In genomic region chr14:59201604-59202215, GRCm38 (mm10) we compare ENCODE assay signal across 8 mouse cellular contexts. TPM values are rescaled to one million over a fixed set of nuclear protein-coding genes. Genes with fewer than 3 reads are reported as not detected.
DNase-seq lines count a peak whose midpoint lies in the region; ATAC-seq and TF ChIP-seq lines count a peak whose summit lies in the region.

No protein-coding gene starts in this region.

- H3K9me3 ChIP-seq in lung, embryonic 14.5 days (ENCODE audit: low read depth, low read length): no peaks in the 10 kb centered on the region
- H3K9me3 ChIP-seq in embryonic facial prominence, embryonic 10.5 days: no peaks in the 10 kb centered on the region
- H3K9me3 ChIP-seq in intestine, embryonic 15.5 days: no peaks in the 10 kb centered on the region
- H3K9me3 ChIP-seq in neural tube, embryonic 14.5 days (ENCODE audit: control insufficient read depth, low read length): no peaks in the 10 kb centered on the region

- DNase-seq in lung, embryonic 14.5 days: no peak
- no peak for DNase-seq in lung, postnatal 25 days (ENCODE audit: low spot score)
- DNase-seq in embryonic facial prominence, embryonic 10.5 days (ENCODE audit: low spot score): no peak
- DNase-seq in thymus, postnatal 10 days (ENCODE audit: low spot score in 2 of 2): no peak
- DNase-seq in left cerebral cortex, adult 9 months (ENCODE audit: low spot score in 2 of 2): no peak
- no peak for DNase-seq in left cerebral cortex, postnatal 4 days

- H3K27me3 ChIP-seq in lung, embryonic 14.5 days (ENCODE audit: insufficient read depth, low read length): no peaks in the 10 kb centered on the region
- H3K27me3 ChIP-seq in embryonic facial prominence, embryonic 10.5 days (replicated peaks; ENCODE audit: low read depth, poor library complexity, severe bottlenecking): no peaks in the 10 kb centered on the region
- no peaks in the 10 kb centered on the region for H3K27me3 ChIP-seq in intestine, embryonic 15.5 days (replicated peaks)
- H3K27me3 ChIP-seq in neural tube, embryonic 14.5 days (ENCODE audit: control insufficient read depth, insufficient read depth, low read length): no peaks in the 10 kb centered on the region

- no peaks in the 10 kb centered on the region for H3K36me3 ChIP-seq in lung, embryonic 14.5 days (ENCODE audit: insufficient read depth)
- H3K36me3 ChIP-seq in embryonic facial prominence, embryonic 10.5 days (replicated peaks): no peaks in the 10 kb centered on the region
- no peaks in the 10 kb centered on the region for H3K36me3 ChIP-seq in intestine, embryonic 15.5 days
- no peaks in the 10 kb centered on the region for H3K36me3 ChIP-seq in neural tube, embryonic 14.5 days (ENCODE audit: control insufficient read depth, insufficient read depth, low read length)

- peak overlapping the region; percentile 85 for H3K4me2 ChIP-seq in lung, embryonic 14.5 days
- peak overlapping the region; percentile 83 for H3K4me2 ChIP-seq in intestine, embryonic 15.5 days (replicated peaks)
- peak overlapping the region; percentile 55 for H3K4me2 ChIP-seq in neural tube, embryonic 14.5 days (ENCODE audit: low read depth, low read length)

- no peak for TF ChIP-seq CTCF in lung, embryonic 14.5 days (IDR thresholded peaks at IDR 0.05; ENCODE audit: low read depth)

- intact Hi-C loops in left cerebral cortex, postnatal 4 days (cut with DNase I): no loop called here

- peaks cover 8% of the 10 kb centered on the region; the same call in 1 of the 2 replicates for H3K4me1 ChIP-seq in lung, embryonic 14.5 days (ENCODE audit: insufficient read depth)
- peaks cover 49% of the 10 kb centered on the region for H3K4me1 ChIP-seq in embryonic facial prominence, embryonic 10.5 days
- H3K4me1 ChIP-seq in intestine, embryonic 15.5 days (replicated peaks): 0 out of 2 replicates have a peak, but pooled peaks cover 5% of the 10 kb centered on the region
- peaks cover 37% of the 10 kb centered on the region for H3K4me1 ChIP-seq in neural tube, embryonic 14.5 days (ENCODE audit: control insufficient read depth, insufficient read depth, low read length)

- under 1% methylated on average over 21 of the region's 21 CpGs for WGBS in lung, embryonic 14.5 days
- WGBS in embryonic facial prominence, embryonic 10.5 days: 1% methylated on average over 21 of the region's 21 CpGs
- WGBS in intestine, embryonic 15.5 days: under 1% methylated on average over 21 of the region's 21 CpGs
- under 1% methylated on average over 21 of the region's 21 CpGs for WGBS in neural tube, embryonic 14.5 days

- no peak for ATAC-seq in lung, embryonic 14.5 days (ENCODE audit: insufficient read depth)
- 0 out of 2 replicates have a peak, but pooled peaks have one; percentile 1 for ATAC-seq in intestine, embryonic 15.5 days
- no peak for ATAC-seq in neural tube, embryonic 14.5 days (ENCODE audit: low read depth)

- peak overlapping the region; percentile 97 for H3K9ac ChIP-seq in lung, embryonic 14.5 days
- peak overlapping the region; percentile 94 for H3K9ac ChIP-seq in intestine, embryonic 15.5 days
- H3K9ac ChIP-seq in neural tube, embryonic 14.5 days (replicated peaks; ENCODE audit: low read depth, low read length): peak overlapping the region; percentile 97

- peak overlapping the region; percentile 88 for H3K4me3 ChIP-seq in lung, embryonic 14.5 days (ENCODE audit: low read depth, low read length)
- H3K4me3 ChIP-seq in embryonic facial prominence, embryonic 10.5 days: peak overlapping the region; percentile 92
- H3K4me3 ChIP-seq in intestine, embryonic 15.5 days (replicated peaks): peak overlapping the region; percentile 95
- H3K4me3 ChIP-seq in neural tube, embryonic 14.5 days (ENCODE audit: low read depth, low read length): peak overlapping the region; percentile 92

- peak overlapping the region; percentile 97 for H3K27ac ChIP-seq in lung, embryonic 14.5 days (ENCODE audit: low read depth)
- peak overlapping the region; percentile 98 for H3K27ac ChIP-seq in embryonic facial prominence, embryonic 10.5 days (replicated peaks)
- H3K27ac ChIP-seq in intestine, embryonic 15.5 days: peak overlapping the region; percentile 98
- peak overlapping the region; percentile 96 for H3K27ac ChIP-seq in neural tube, embryonic 14.5 days (ENCODE audit: low read depth, low read length)

RNA-seq across cellular contexts. Expression of gene Rcbtb1, which starts 0.7 kb away (rescaled TPM):
- 69.3 and 84.5 TPM in 2 replicates for polyA plus RNA-seq in lung, embryonic 14.5 days (2014; fragmentation: Nextera tagmentation; extraction: Ambion mirVana)
- 121 and 123 TPM in 2 replicates for polyA plus RNA-seq in embryonic facial prominence, embryonic 10.5 days (2016; fragmentation: Nextera tagmentation; extraction: Ambion mirVana)
- polyA plus RNA-seq in intestine, embryonic 15.5 days (2015; fragmentation: Nextera tagmentation; extraction: Ambion mirVana): 51.8 and 54.0 TPM in 2 replicates
- 50.1 and 68.7 TPM in 2 replicates for polyA plus RNA-seq in neural tube, embryonic 14.5 days (2014; fragmentation: Nextera tagmentation; extraction: Ambion mirVana)
- total RNA-seq in left cerebral cortex, postnatal 4 days (2021): 10 to 100 TPM; 43.7 to 48.6 TPM

RNA-seq across cellular contexts. Expression of gene Gm5142, which starts 23.2 kb away (rescaled TPM):
- not detected in 2 replicates for polyA plus RNA-seq in lung, embryonic 14.5 days (2014; fragmentation: Nextera tagmentation; extraction: Ambion mirVana)
- not detected in 2 replicates for polyA plus RNA-seq in embryonic facial prominence, embryonic 10.5 days (2016; fragmentation: Nextera tagmentation; extraction: Ambion mirVana)
- not detected in 2 replicates for polyA plus RNA-seq in intestine, embryonic 15.5 days (2015; fragmentation: Nextera tagmentation; extraction: Ambion mirVana)
- not detected in 2 replicates for polyA plus RNA-seq in neural tube, embryonic 14.5 days (2014; fragmentation: Nextera tagmentation; extraction: Ambion mirVana)
- total RNA-seq in left cerebral cortex, postnatal 4 days (2021): not detected

RNA-seq across cellular contexts. Expression of gene Gm6904, which starts 58.3 kb away (rescaled TPM):
- 0.22 TPM in 1 of 2 replicates, not detected in the other for polyA plus RNA-seq in lung, embryonic 14.5 days (2014; fragmentation: Nextera tagmentation; extraction: Ambion mirVana)
- not detected in 2 replicates for polyA plus RNA-seq in embryonic facial prominence, embryonic 10.5 days (2016; fragmentation: Nextera tagmentation; extraction: Ambion mirVana)
- polyA plus RNA-seq in intestine, embryonic 15.5 days (2015; fragmentation: Nextera tagmentation; extraction: Ambion mirVana): not detected in 2 replicates
- polyA plus RNA-seq in neural tube, embryonic 14.5 days (2014; fragmentation: Nextera tagmentation; extraction: Ambion mirVana): 0.32 TPM in 1 of 2 replicates, not detected in the other
- not detected for total RNA-seq in left cerebral cortex, postnatal 4 days (2021)

RNA-seq across cellular contexts. Expression of gene 1700129C05Rik, which starts 59.0 kb away (rescaled TPM):
- polyA plus RNA-seq in lung, embryonic 14.5 days (2014; fragmentation: Nextera tagmentation; extraction: Ambion mirVana): not detected in 2 replicates
- polyA plus RNA-seq in embryonic facial prominence, embryonic 10.5 days (2016; fragmentation: Nextera tagmentation; extraction: Ambion mirVana): not detected in 2 replicates
- polyA plus RNA-seq in intestine, embryonic 15.5 days (2015; fragmentation: Nextera tagmentation; extraction: Ambion mirVana): not detected in 2 replicates
- polyA plus RNA-seq in neural tube, embryonic 14.5 days (2014; fragmentation: Nextera tagmentation; extraction: Ambion mirVana): not detected in 2 replicates
- not detected for total RNA-seq in left cerebral cortex, postnatal 4 days (2021)
